Mouse (Mus musculus) adrenal gland, postnatal 10 days (tissue): Measurements from ENCODE around the gene Npy. TPM values are rescaled to one million over a fixed set of nuclear protein-coding genes. Genes with fewer than 3 reads are reported as not detected.
A peak's percentile ranks its signal among the peaks of the same experiment; 100 is the strongest.

ENCODE experiments used
- DNase-seq: peaks from one replicate; pipeline ENCODE4 v3.0.0; 2021; ENCODE audit warnings: mixed read lengths
- long read RNA-seq, 2 experiments: library from polyadenylated mRNA; stranded (forward); transcript quantifications; one replicate each; pipeline ENCODE4 v2.0.0; 2021
- total RNA-seq, 2 experiments: library from RNA; stranded (reverse); gene quantifications; 2 replicates each; pipeline ENCODE4 v1.2.3; 2021

Gene Npy
- 100 to 1,000 TPM; 506 to 551 TPM for total RNA-seq
- long read RNA-seq, experiment 1, transcript Npy-201 (4 exons, 566 nt): major isoform, 494 of 613 reads
- long read RNA-seq, experiment 1, partial matches to known transcripts: 113 of 613 reads
- long read RNA-seq, experiment 1, other reads (novel, unspliced or antisense): 6 of 613 reads
- long read RNA-seq, experiment 2, transcript Npy-201 (4 exons, 566 nt): major isoform, 269 of 329 reads
- long read RNA-seq, experiment 2, partial matches to known transcripts: 57 of 329 reads
- long read RNA-seq, experiment 2, other reads (novel, unspliced or antisense): 3 of 329 reads

GRCm38 (mm10) chr6:49821961-49822870, at the start of gene Npy:
Gene Npy, plus strand, starts transcription at chr6:49822710.
- DNase-seq: peak; percentile 69

GRCm38 (mm10) chr6:49775006-49775405, 47.5 kb upstream of the Npy start:
- DNase-seq: no peak

GRCm38 (mm10) chr6:49778109-49778508, 44.4 kb upstream of the Npy start:
- DNase-seq: no peak

- DNase-seq: no peak
Observed at GRCm38 (mm10) chr6:49778729-49779128, 43.8 kb upstream of the Npy start.

GRCm38 (mm10) chr6:49779606-49780005, 42.9 kb upstream of the Npy start:
- no peak for DNase-seq

- no peak for DNase-seq
Observed at GRCm38 (mm10) chr6:49780846-49781400, 41.6 kb upstream of the Npy start.

- no peak for DNase-seq
Observed at GRCm38 (mm10) chr6:49781852-49782251, 40.7 kb upstream of the Npy start.

GRCm38 (mm10) chr6:49782679-49783078, 39.8 kb upstream of the Npy start:
- peak; percentile 12 for DNase-seq

GRCm38 (mm10) chr6:49792524-49792923, 30.0 kb upstream of the Npy start:
- no peak for DNase-seq

- DNase-seq: no peak
Observed at GRCm38 (mm10) chr6:49804105-49804504, 18.4 kb upstream of the Npy start.

- no peak for DNase-seq
Observed at GRCm38 (mm10) chr6:49808076-49808475, 14.4 kb upstream of the Npy start.

- no peak for DNase-seq
Observed at GRCm38 (mm10) chr6:49817183-49817582, 5.3 kb upstream of the Npy start.

GRCm38 (mm10) chr6:49817625-49818024, 4.9 kb upstream of the Npy start:
- DNase-seq: no peak

- no peak for DNase-seq
Observed at GRCm38 (mm10) chr6:49822871-49823230, 341 bp downstream of the Npy start.

- no peak for DNase-seq
Observed at GRCm38 (mm10) chr6:49823371-49823770, 861 bp downstream of the Npy start.

GRCm38 (mm10) chr6:49823821-49824220, 1.3 kb downstream of the Npy start:
- DNase-seq: no peak

- DNase-seq: no peak
Observed at GRCm38 (mm10) chr6:49831579-49831978, 9.1 kb downstream of the Npy start.

- DNase-seq: no peak
Observed at GRCm38 (mm10) chr6:49856830-49857229, 34.3 kb downstream of the Npy start.

- DNase-seq: no peak
Observed at GRCm38 (mm10) chr6:49867571-49867970, 45.1 kb downstream of the Npy start.

- DNase-seq: no peak
Observed at GRCm38 (mm10) chr6:49871071-49871470, 48.6 kb downstream of the Npy start.

- no peak for DNase-seq
Observed at GRCm38 (mm10) chr6:49873556-49873955, 51.0 kb downstream of the Npy start.

- DNase-seq: no peak
Observed at GRCm38 (mm10) chr6:49875160-49875559, 52.6 kb downstream of the Npy start.

- DNase-seq: no peak
Observed at GRCm38 (mm10) chr6:49875791-49876190, 53.3 kb downstream of the Npy start.
